Mouse (Mus musculus) thymus, adult 2 months (tissue): ENCODE results near the gene Fancg. TPM values are rescaled to one million over a fixed set of nuclear protein-coding genes. Genes with fewer than 3 reads are reported as not detected.

ENCODE experiments used
- DNase-seq: peaks from one replicate; pipeline ENCODE4 v3.0.0; 2021
- H3K27ac ChIP-seq: fragments of 200-500 bp; 2 replicates; pipeline ENCODE4 v1.5.1; 2012; ENCODE audit warnings: low read length, control low read depth; ENCODE audit not compliant: control insufficient read depth, insufficient read depth
- H3K27me3 ChIP-seq: fragments of 200-500 bp; 2 replicates; pipeline ENCODE4 v1.6.1; 2012; ENCODE audit warnings: mild to moderate bottlenecking, low read length, moderate library complexity, mixed read lengths; ENCODE audit not compliant: control insufficient read depth, insufficient read depth
- H3K36me3 ChIP-seq: fragments of 200-500 bp; 2 replicates; pipeline ENCODE4 v1.6.1; 2012; ENCODE audit warnings: mild to moderate bottlenecking, low read length, moderate library complexity; ENCODE audit not compliant: control insufficient read depth, insufficient read depth
- H3K4me1 ChIP-seq: fragments of 200-500 bp; replicated peaks from 2 replicates; pipeline ENCODE4 v1.6.1; 2012; ENCODE audit warnings: low read length; ENCODE audit not compliant: control insufficient read depth, insufficient read depth
- H3K4me3 ChIP-seq: fragments of 200-500 bp; 2 replicates; pipeline ENCODE4 v1.5.1; 2012; ENCODE audit warnings: mild to moderate bottlenecking, low read length, control low read depth, moderate library complexity; ENCODE audit not compliant: control insufficient read depth, insufficient read depth
- CTCF ChIP-seq: fragments of 200-500 bp; IDR thresholded peaks from 2 replicates; pipeline ENCODE4 v1.5.1; 2012; ENCODE audit warnings: mild to moderate bottlenecking, control low read depth, low read length, moderate library complexity, borderline replicate concordance; ENCODE audit not compliant: control insufficient read depth, poor library complexity, insufficient read depth; ENCODE audit errors: extremely low read depth
- POLR2A ChIP-seq: fragments of 200-500 bp; IDR thresholded peaks from 2 replicates; pipeline ENCODE4 v1.6.1; 2012; ENCODE audit warnings: mild to moderate bottlenecking, low read length, control low read depth, moderate library complexity; ENCODE audit not compliant: control insufficient read depth, poor library complexity, insufficient read depth; ENCODE audit errors: extremely low read depth
- WGBS: fragments of 180-500 bp; shearing (Covaris S2); methylation state at CpG from one replicate; pipeline ENCODE4 v1.1.7; 2018; 5-methylcytosine and 5-hydroxymethylcytosine counted together
- polyA plus RNA-seq: library from polyadenylated mRNA; depleted of rRNA; stranded (reverse); fragments of >200 nt; gene quantifications from 2 replicates; pipeline ENCODE4 v1.2.3, GENCODE M21; 2012; rRNA removed

Fancg gene
- 50.0 and 59.1 TPM in 2 replicates for polyA plus RNA-seq

DNA sequence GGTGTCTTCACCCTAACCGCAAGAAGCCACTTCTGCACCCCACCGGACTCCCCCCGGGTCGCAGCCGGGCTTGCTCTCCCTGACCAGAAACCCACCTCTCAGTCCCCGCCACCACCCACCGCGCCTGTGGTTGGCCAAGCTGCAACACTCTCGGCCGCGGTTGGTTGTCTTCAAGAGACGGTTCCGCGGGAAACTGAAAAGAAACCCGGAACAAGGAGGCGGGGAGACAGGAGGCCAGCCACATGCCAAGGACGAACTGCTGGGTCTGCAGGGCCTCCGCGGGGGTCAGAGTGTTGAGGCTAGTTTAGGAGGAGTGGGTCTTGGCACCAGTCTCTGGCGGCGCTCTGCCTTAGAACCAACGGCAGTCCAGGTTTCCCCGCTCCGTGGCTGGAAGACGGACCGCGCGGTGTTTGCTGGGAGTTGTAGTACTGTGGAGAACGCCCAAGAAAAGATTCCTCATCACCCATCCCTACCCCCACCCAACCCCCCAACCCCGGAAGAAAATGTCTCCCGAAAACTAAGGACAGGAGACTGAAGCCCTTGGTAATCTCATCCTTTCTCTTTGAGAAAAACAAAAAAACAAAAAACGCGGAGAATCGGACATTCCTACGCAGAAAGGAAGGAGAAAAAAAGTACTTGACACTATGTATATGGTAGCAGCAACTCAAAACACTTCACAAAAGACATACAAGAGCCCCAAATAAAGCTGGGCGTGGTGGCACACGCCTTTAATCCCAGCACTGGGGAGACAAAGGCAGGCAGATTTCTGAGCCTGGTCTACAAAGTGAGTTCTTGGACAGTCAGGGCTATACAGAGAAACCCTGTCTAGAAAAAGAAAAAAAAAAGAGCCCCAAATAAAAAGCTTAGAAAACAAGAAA is at the start of gene Fancg:
Fancg (minus strand) TSS at position 346 of the 878 bp plus-strand sequence.
- no peaks in the 10 kb centered on the region for H3K36me3 ChIP-seq
- under 1% methylated on average over 37 of the region's 37 CpGs for WGBS
- peaks cover 8% of the 10 kb centered on the region for H3K4me1 ChIP-seq
- no peak for TF ChIP-seq CTCF
- TF ChIP-seq POLR2A = peak; percentile 43; the same call in 1 of the 2 replicates
- peak within 1 kb of the TSS; percentile 89 for H3K4me3 ChIP-seq
- no peaks in the 10 kb centered on the region for H3K27me3 ChIP-seq
- no peak within 1 kb of the TSS for H3K27ac ChIP-seq
- DNase-seq = peak; percentile 87

DNA sequence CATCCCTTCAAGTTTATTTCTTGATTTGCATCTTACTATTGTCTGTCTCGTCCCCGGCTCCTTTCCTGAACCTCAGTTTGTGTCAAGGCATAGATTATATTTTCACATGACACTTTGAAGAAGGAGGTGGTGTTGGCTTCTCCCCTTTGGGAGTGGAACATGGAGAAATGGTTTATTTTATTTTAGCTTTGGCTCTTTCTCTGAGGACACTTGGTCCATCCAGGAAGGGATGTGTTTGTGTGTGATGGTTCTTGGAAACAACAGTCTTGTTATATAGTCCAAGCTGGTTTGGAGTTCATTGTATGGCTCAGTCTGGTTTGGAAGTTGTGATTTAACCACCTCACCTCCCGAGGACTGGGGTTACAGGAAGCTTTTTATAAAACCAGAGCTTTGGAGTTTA is 49.4 kb upstream of the Fancg start:
- peaks cover 13% of the 10 kb centered on the region for H3K27me3 ChIP-seq
- no peak overlapping the region for H3K4me3 ChIP-seq
- no peak for TF ChIP-seq CTCF
- no peak for TF ChIP-seq POLR2A
- H3K27ac ChIP-seq = no peak overlapping the region
- no peaks in the 10 kb centered on the region for H3K36me3 ChIP-seq
- 31% methylated on average over 3 of the region's 3 CpGs for WGBS
- peaks cover 10% of the 10 kb centered on the region for H3K4me1 ChIP-seq
- no peak for DNase-seq

DNA sequence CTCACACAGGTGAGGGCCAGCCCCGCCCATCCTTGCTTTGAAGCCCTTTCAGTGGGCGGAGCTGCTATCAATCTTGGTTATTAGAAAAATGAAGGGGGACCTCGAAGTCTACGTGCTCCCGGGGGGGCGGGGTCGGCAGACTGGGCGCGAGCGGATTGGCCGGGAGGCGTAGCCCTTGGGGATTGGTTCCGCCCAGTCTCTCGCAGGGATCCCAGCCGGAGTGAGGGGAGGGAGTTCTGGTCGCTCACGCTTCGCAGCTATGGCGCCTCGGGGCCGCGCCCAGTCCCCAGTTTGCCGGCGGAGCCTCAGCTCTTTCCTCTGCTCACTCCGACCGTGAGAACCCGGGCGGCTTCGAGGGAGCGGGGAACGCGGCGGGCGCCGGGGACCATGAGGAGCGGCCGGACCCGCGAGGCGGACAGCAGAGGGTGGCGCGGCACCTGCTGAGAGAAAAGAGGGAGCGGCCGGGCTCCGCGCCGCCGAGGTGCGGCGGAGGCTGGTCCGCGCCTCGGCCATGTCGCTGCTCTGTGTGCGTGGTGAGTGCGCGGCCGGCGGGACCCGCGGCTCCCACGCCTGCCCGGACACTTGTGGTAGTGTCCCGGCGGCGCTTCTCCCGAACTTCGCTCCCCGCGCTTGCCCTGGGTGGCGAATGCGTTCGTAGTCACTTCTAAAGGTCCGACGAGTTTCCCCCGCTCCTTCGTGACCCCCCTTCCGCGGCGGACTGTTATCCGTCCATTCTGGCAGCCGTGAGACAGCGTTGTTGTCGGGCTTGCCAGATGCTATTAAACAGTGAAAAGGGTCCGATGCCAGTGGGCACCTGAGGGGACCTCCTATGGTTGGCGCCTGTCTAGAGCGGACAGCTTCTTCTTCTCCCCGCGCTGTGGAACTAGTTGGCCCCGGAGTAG is 48.7 kb upstream of the Fancg start, which contains the start of gene Unc13b:
Unc13b (plus strand) TSS at position 201 of the 902 bp plus-strand sequence.
- 2% methylated on average over 87 of the region's 90 CpGs for WGBS
- TF ChIP-seq POLR2A (no peak), CTCF (no peak)
- peak within 1 kb of the TSS; percentile 36 for H3K4me3 ChIP-seq
- H3K36me3 ChIP-seq = no peaks in the 10 kb centered on the region
- DNase-seq = peak; percentile 52
- peaks cover 13% of the 10 kb centered on the region for H3K27me3 ChIP-seq
- no peak within 1 kb of the TSS for H3K27ac ChIP-seq
- peaks cover 10% of the 10 kb centered on the region for H3K4me1 ChIP-seq

GRCm38 (mm10) chr4:43058392-43058752 is 48.1 kb upstream of the Fancg start:
- 32% methylated on average over 8 of the region's 8 CpGs for WGBS
- Histone ChIP-seq H3K4me3 (peak overlapping the region; percentile 36; the same call in 1 of the 2 replicates), H3K27me3 (peaks cover 13% of the 10 kb centered on the region), H3K27ac (no peak overlapping the region), H3K4me1 (peaks cover 10% of the 10 kb centered on the region), H3K36me3 (no peaks in the 10 kb centered on the region)
- TF ChIP-seq POLR2A (no peak), CTCF (no peak)
- DNase-seq = no peak

GRCm38 (mm10) chr4:43057654-43058053 is 47.3 kb upstream of the Fancg start:
- peaks cover 13% of the 10 kb centered on the region for H3K27me3 ChIP-seq
- DNase-seq = no peak
- 97% methylated on average over 5 of the region's 5 CpGs for WGBS
- H3K27ac ChIP-seq = no peak overlapping the region
- TF ChIP-seq CTCF = no peak
- TF ChIP-seq POLR2A = no peak
- peaks cover 10% of the 10 kb centered on the region for H3K4me1 ChIP-seq
- no peaks in the 10 kb centered on the region for H3K36me3 ChIP-seq
- no peak overlapping the region for H3K4me3 ChIP-seq

GRCm38 (mm10) chr4:43052627-43053026 is 42.3 kb upstream of the Fancg start:
- no peak for DNase-seq
- TF ChIP-seq POLR2A = no peak
- no peak for TF ChIP-seq CTCF
- Histone ChIP-seq H3K36me3 (no peaks in the 10 kb centered on the region), H3K4me3 (no peak overlapping the region), H3K27ac (no peak overlapping the region), H3K4me1 (no peaks in the 10 kb centered on the region), H3K27me3 (no peaks in the 10 kb centered on the region)
- 12% methylated on average over 4 of the region's 4 CpGs for WGBS
